Mouse (Mus musculus) small intestine, adult 2 months (tissue): ENCODE measurements around the gene Ccdc13. TPM values are rescaled to one million over a fixed set of nuclear protein-coding genes. Genes with fewer than 3 reads are reported as not detected.

Experiments
- H3K27ac ChIP-seq: fragments of 200-500 bp; 2 replicates; pipeline ENCODE4 v1.5.1; 2012; ENCODE audit warnings: low read depth, low read length, control low read depth, inconsistent platforms; ENCODE audit not compliant: insufficient read depth
- H3K27me3 ChIP-seq: fragments of 200-500 bp; 2 replicates; pipeline ENCODE4 v1.6.1; 2012; ENCODE audit warnings: mild to moderate bottlenecking, moderate library complexity, low read length, inconsistent platforms; ENCODE audit not compliant: control insufficient read depth, insufficient read depth
- H3K36me3 ChIP-seq: fragments of 200-500 bp; 2 replicates; pipeline ENCODE4 v1.6.1; 2012; ENCODE audit warnings: mild to moderate bottlenecking, low read length, control low read depth, inconsistent platforms; ENCODE audit not compliant: control insufficient read depth, insufficient read depth
- H3K4me1 ChIP-seq: fragments of 200-500 bp; 2 replicates; pipeline ENCODE4 v1.6.1; 2012; ENCODE audit warnings: low read length, inconsistent platforms, mixed read lengths; ENCODE audit not compliant: control insufficient read depth, insufficient read depth, insufficient read length
- H3K4me3 ChIP-seq: fragments of 200-500 bp; 2 replicates; pipeline ENCODE4 v1.5.1; 2012; ENCODE audit warnings: low read depth, mild to moderate bottlenecking, control low read depth, inconsistent platforms, low read length, moderate library complexity
- CTCF ChIP-seq: fragments of 200-500 bp; IDR thresholded peaks from 2 replicates; pipeline ENCODE4 v1.5.1; 2012; ENCODE audit warnings: low read depth, mild to moderate bottlenecking, control low read depth, inconsistent platforms, low read length, moderate library complexity, mixed read lengths; ENCODE audit not compliant: insufficient replicate concordance, insufficient read length; ENCODE audit errors: extremely low read depth
- POLR2A ChIP-seq: fragments of 200-500 bp; IDR thresholded peaks from 2 replicates; pipeline ENCODE4 v1.6.1; 2012; ENCODE audit warnings: low read depth, mild to moderate bottlenecking, control low read depth, inconsistent platforms, low read length, moderate library complexity
- WGBS: fragments of 180-500 bp; shearing (Covaris S2); methylation state at CpG from one replicate; pipeline ENCODE4 v1.1.7; 2018; 5-methylcytosine and 5-hydroxymethylcytosine counted together
- polyA plus RNA-seq: library from polyadenylated mRNA; depleted of rRNA; stranded (reverse); fragments of >200 nt; gene quantifications from 2 replicates; pipeline ENCODE4 v1.2.3, GENCODE M21; 2012

Ccdc13 gene
- polyA plus RNA-seq, 1 experiment = 0.65 TPM

GRCm38 (mm10) chr9:121859345-121859744, 20.1 kb upstream of the Ccdc13 start:
- no peak overlapping the region for H3K27ac ChIP-seq
- no peak for TF ChIP-seq POLR2A
- no peak for TF ChIP-seq CTCF
- no peak overlapping the region for H3K4me3 ChIP-seq
- no peaks in the 10 kb centered on the region for H3K36me3 ChIP-seq
- H3K27me3 ChIP-seq = no peaks in the 10 kb centered on the region
- H3K4me1 ChIP-seq = 0 out of 2 replicates have a peak, but pooled peaks cover 2% of the 10 kb centered on the region
- 98% methylated on average over 2 of the region's 2 CpGs for WGBS

GRCm38 (mm10) chr9:121858153-121858488, 18.9 kb upstream of the Ccdc13 start, which contains the start of gene Higd1a:
TSS of gene Higd1a (minus strand) at chr9:121858362.
- Histone ChIP-seq H3K27me3 (no peaks in the 10 kb centered on the region), H3K4me1 (0 out of 2 replicates have a peak, but pooled peaks cover 3% of the 10 kb centered on the region), H3K4me3 (peak within 1 kb of the TSS; percentile 68), H3K27ac (peak within 1 kb of the TSS; percentile 90), H3K36me3 (no peaks in the 10 kb centered on the region)
- TF ChIP-seq POLR2A = no peak
- no peak for TF ChIP-seq CTCF
- 2% methylated on average over 6 of the region's 6 CpGs for WGBS

GRCm38 (mm10) chr9:121857474-121858152, 18.4 kb upstream of the Ccdc13 start:
- 0 out of 2 replicates have a peak, but pooled peaks cover 3% of the 10 kb centered on the region for H3K4me1 ChIP-seq
- under 1% methylated on average over 70 of the region's 70 CpGs for WGBS
- TF ChIP-seq POLR2A = peak; percentile 93
- peak; percentile 23; the same call in 1 of the 2 replicates for TF ChIP-seq CTCF
- H3K27me3 ChIP-seq = no peaks in the 10 kb centered on the region
- no peaks in the 10 kb centered on the region; the same call in 1 of the 2 replicates for H3K36me3 ChIP-seq
- peak overlapping the region; percentile 90 for H3K27ac ChIP-seq
- H3K4me3 ChIP-seq = peak overlapping the region; percentile 68

GRCm38 (mm10) chr9:121856649-121857416, 17.6 kb upstream of the Ccdc13 start:
- no peaks in the 10 kb centered on the region for H3K27me3 ChIP-seq
- H3K27ac ChIP-seq = peak overlapping the region; percentile 88
- H3K36me3 ChIP-seq = peaks cover under 1% of the 10 kb centered on the region
- 1% methylated on average over 39 of the region's 39 CpGs for WGBS
- TF ChIP-seq CTCF (no peak), POLR2A (no peak)
- H3K4me1 ChIP-seq = 0 out of 2 replicates have a peak, but pooled peaks cover 3% of the 10 kb centered on the region
- H3K4me3 ChIP-seq = peak overlapping the region; percentile 68

- Histone ChIP-seq H3K4me1 (0 out of 2 replicates have a peak, but pooled peaks cover 3% of the 10 kb centered on the region), H3K4me3 (no peak overlapping the region), H3K27ac (no peak overlapping the region), H3K27me3 (no peaks in the 10 kb centered on the region), H3K36me3 (peaks cover 12% of the 10 kb centered on the region)
- no peak for TF ChIP-seq POLR2A
- TF ChIP-seq CTCF = no peak
- whole genome bisulfite sequencing = 69% methylated on average over 3 of the region's 3 CpGs
Observed at GRCm38 (mm10) chr9:121854246-121854645, 15.0 kb upstream of the Ccdc13 start.

- 63% methylated on average over 5 of the region's 5 CpGs for WGBS
Observed at GRCm38 (mm10) chr9:121847842-121848241, 8.6 kb upstream of the Ccdc13 start.

GRCm38 (mm10) chr9:121847138-121847537, 7.9 kb upstream of the Ccdc13 start:
- no peak for TF ChIP-seq POLR2A
- TF ChIP-seq CTCF = no peak
- Histone ChIP-seq H3K36me3 (peaks cover 22% of the 10 kb centered on the region), H3K4me1 (no peaks in the 10 kb centered on the region), H3K4me3 (no peak overlapping the region), H3K27ac (no peak overlapping the region), H3K27me3 (no peaks in the 10 kb centered on the region)
- whole genome bisulfite sequencing = 92% methylated on average over 4 of the region's 4 CpGs

More at GRCm38 (mm10) chr9:121847842-121848241, 8.6 kb upstream of the Ccdc13 start:
- peaks cover 22% of the 10 kb centered on the region for H3K36me3 ChIP-seq
- no peak overlapping the region for H3K4me3 ChIP-seq
- no peak overlapping the region for H3K27ac ChIP-seq
- TF ChIP-seq POLR2A (no peak), CTCF (no peak)
- no peaks in the 10 kb centered on the region for H3K4me1 ChIP-seq
- no peaks in the 10 kb centered on the region for H3K27me3 ChIP-seq
